Mouse (Mus musculus): ENCODE measurements around the gene Hoxa11. TPM values are rescaled to one million over a fixed set of nuclear protein-coding genes. Genes with fewer than 3 reads are reported as not detected.

The Hoxa11 gene
- polyA plus RNA-seq, 1 experiment from 2014 or later = not detected

GRCm38 (mm10) chr6:52205221-52205620 lies 40.4 kb downstream of the Hoxa11 start:
- ATAC-seq (ENCODE audit: low FRiP score, low TSS enrichment) (no peak), DNase-seq (ENCODE audit: low spot score) (no peak)
- Histone ChIP-seq H3K27me3 (ENCODE audit: control insufficient read depth, insufficient read depth, low read length) (peaks cover 5% of the 10 kb centered on the region; the same call in 1 of the 2 replicates), H3K9me3 (ENCODE audit: control insufficient read depth, low read length) (no peaks in the 10 kb centered on the region), H3K4me2 (replicated peaks; ENCODE audit: low read depth) (peak overlapping the region; percentile 76), H3K36me3 (ENCODE audit: control insufficient read depth, insufficient read depth, low read length) (no peaks in the 10 kb centered on the region), H3K4me3 (ENCODE audit: low read depth, low read length) (peak overlapping the region; percentile 29), H3K27ac (replicated peaks) (peak overlapping the region; percentile 66), H3K4me1 (replicated peaks; ENCODE audit: control insufficient read depth, insufficient read depth) (no peaks in the 10 kb centered on the region), H3K9ac (ENCODE audit: low read length) (peak overlapping the region; percentile 61)
- 17% methylated on average over 14 of the region's 14 CpGs for WGBS
- TF ChIP-seq EP300 (optimal IDR thresholded peaks at IDR 0.05) (no peak), CTCF (IDR thresholded peaks at IDR 0.05; ENCODE audit: low read depth) (no peak)

- peak within 1 kb of the TSS; percentile 76 for H3K4me2 ChIP-seq (replicated peaks; ENCODE audit: low read depth)
- under 1% methylated on average over 62 of the region's 65 CpGs for WGBS
- no peaks in the 10 kb centered on the region for H3K9me3 ChIP-seq (ENCODE audit: control insufficient read depth, low read length)
- peak within 1 kb of the TSS; percentile 73 for H3K4me3 ChIP-seq (ENCODE audit: low read depth, low read length)
- TF ChIP-seq CTCF (IDR thresholded peaks at IDR 0.05; ENCODE audit: low read depth) = peak; percentile 92
- TF ChIP-seq EP300 (optimal IDR thresholded peaks at IDR 0.05) = no peak
- peak within 1 kb of the TSS; percentile 92 for H3K9ac ChIP-seq (ENCODE audit: low read length)
- H3K36me3 ChIP-seq (ENCODE audit: control insufficient read depth, insufficient read depth, low read length) = no peaks in the 10 kb centered on the region
- H3K27ac ChIP-seq (replicated peaks) = peak within 1 kb of the TSS; percentile 86
- DNase-seq (ENCODE audit: low spot score) (peak; percentile 81), ATAC-seq (ENCODE audit: low FRiP score, low TSS enrichment) (peak; percentile 88)
- H3K4me1 ChIP-seq (replicated peaks; ENCODE audit: control insufficient read depth, insufficient read depth) = no peaks in the 10 kb centered on the region
- H3K27me3 ChIP-seq (ENCODE audit: control insufficient read depth, insufficient read depth, low read length) = peaks cover 5% of the 10 kb centered on the region; the same call in 1 of the 2 replicates
Observed at GRCm38 (mm10) chr6:52204050-52204752, 41.4 kb downstream of the Hoxa11 start, which contains the start of gene Hoxa5. Hoxa5 (minus strand) TSS chr6:52204587.

GRCm38 (mm10) chr6:52203371-52204049 lies 42.1 kb downstream of the Hoxa11 start:
- 1% methylated on average over 42 of the region's 46 CpGs for WGBS
- Histone ChIP-seq H3K27ac (replicated peaks) (peak overlapping the region; percentile 86), H3K9ac (ENCODE audit: low read length) (peak overlapping the region; percentile 92), H3K4me3 (ENCODE audit: low read depth, low read length) (peak overlapping the region; percentile 73), H3K27me3 (ENCODE audit: control insufficient read depth, insufficient read depth, low read length) (peaks cover 5% of the 10 kb centered on the region; the same call in 1 of the 2 replicates), H3K9me3 (ENCODE audit: control insufficient read depth, low read length) (no peaks in the 10 kb centered on the region), H3K4me1 (replicated peaks; ENCODE audit: control insufficient read depth, insufficient read depth) (no peaks in the 10 kb centered on the region), H3K4me2 (replicated peaks; ENCODE audit: low read depth) (peak overlapping the region; percentile 76), H3K36me3 (ENCODE audit: control insufficient read depth, insufficient read depth, low read length) (no peaks in the 10 kb centered on the region)
- no peak for TF ChIP-seq EP300 (optimal IDR thresholded peaks at IDR 0.05)
- no peak for TF ChIP-seq CTCF (IDR thresholded peaks at IDR 0.05; ENCODE audit: low read depth)
- DNase-seq (ENCODE audit: low spot score) (peak; percentile 30), ATAC-seq (ENCODE audit: low FRiP score, low TSS enrichment) (peak; percentile 33)

- Histone ChIP-seq H3K4me1 (replicated peaks; ENCODE audit: control insufficient read depth, insufficient read depth) (no peaks in the 10 kb centered on the region), H3K27ac (replicated peaks) (peak overlapping the region; percentile 86), H3K36me3 (ENCODE audit: control insufficient read depth, insufficient read depth, low read length) (no peaks in the 10 kb centered on the region), H3K27me3 (ENCODE audit: control insufficient read depth, insufficient read depth, low read length) (peaks cover 2% of the 10 kb centered on the region; the same call in 1 of the 2 replicates), H3K4me2 (replicated peaks; ENCODE audit: low read depth) (peak overlapping the region; percentile 76), H3K9me3 (ENCODE audit: control insufficient read depth, low read length) (no peaks in the 10 kb centered on the region), H3K4me3 (ENCODE audit: low read depth, low read length) (peak overlapping the region; percentile 73), H3K9ac (ENCODE audit: low read length) (peak overlapping the region; percentile 92)
- 21% methylated on average over 10 of the region's 10 CpGs for WGBS
- ATAC-seq (ENCODE audit: low FRiP score, low TSS enrichment) (no peak), DNase-seq (ENCODE audit: low spot score) (peak; percentile 19)
- TF ChIP-seq EP300 (optimal IDR thresholded peaks at IDR 0.05) (no peak), CTCF (IDR thresholded peaks at IDR 0.05; ENCODE audit: low read depth) (no peak)
Observed at GRCm38 (mm10) chr6:52203121-52203370, 42.6 kb downstream of the Hoxa11 start.

GRCm38 (mm10) chr6:52202362-52203120 lies 43.1 kb downstream of the Hoxa11 start:
- Histone ChIP-seq H3K9ac (ENCODE audit: low read length) (peak overlapping the region; percentile 92), H3K4me1 (replicated peaks; ENCODE audit: control insufficient read depth, insufficient read depth) (no peaks in the 10 kb centered on the region), H3K4me3 (ENCODE audit: low read depth, low read length) (peak overlapping the region; percentile 73), H3K27me3 (ENCODE audit: control insufficient read depth, insufficient read depth, low read length) (peaks cover 2% of the 10 kb centered on the region; the same call in 1 of the 2 replicates), H3K36me3 (ENCODE audit: control insufficient read depth, insufficient read depth, low read length) (no peaks in the 10 kb centered on the region), H3K4me2 (replicated peaks; ENCODE audit: low read depth) (peak overlapping the region; percentile 76), H3K9me3 (ENCODE audit: control insufficient read depth, low read length) (no peaks in the 10 kb centered on the region), H3K27ac (replicated peaks) (peak overlapping the region; percentile 86)
- no peak for ATAC-seq (ENCODE audit: low FRiP score, low TSS enrichment)
- no peak for TF ChIP-seq EP300 (optimal IDR thresholded peaks at IDR 0.05)
- no peak for TF ChIP-seq CTCF (IDR thresholded peaks at IDR 0.05; ENCODE audit: low read depth)
- WGBS = 27% methylated on average over 22 of the region's 22 CpGs
- no peak for DNase-seq (ENCODE audit: low spot score)
